Mouse (Mus musculus): Measurements from ENCODE around the gene Adamtsl2.

Gene Adamtsl2

DNA sequence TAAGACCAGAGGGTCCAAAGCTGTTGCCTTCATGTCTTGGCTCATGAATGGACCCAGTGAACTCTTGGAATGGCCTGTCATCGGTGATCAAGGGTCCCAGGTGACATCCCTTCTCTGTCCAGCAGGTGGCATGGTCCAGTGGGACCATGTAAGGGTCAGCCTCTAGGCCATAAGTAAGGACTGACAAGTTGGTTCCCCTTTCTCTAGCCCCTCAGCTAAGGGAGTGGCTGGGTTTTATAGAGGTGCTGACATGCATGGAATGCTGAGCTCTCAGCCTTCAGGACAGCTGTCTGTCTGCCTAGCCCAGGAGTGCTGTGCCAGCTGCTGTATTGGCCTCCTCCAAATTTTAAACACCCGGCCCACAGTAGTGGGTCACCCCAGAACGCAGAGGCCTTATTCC, 3.7 kb upstream of the Adamtsl2 start:
- DNase-seq (ENCODE audit: low spot score), result no peak

DNA sequence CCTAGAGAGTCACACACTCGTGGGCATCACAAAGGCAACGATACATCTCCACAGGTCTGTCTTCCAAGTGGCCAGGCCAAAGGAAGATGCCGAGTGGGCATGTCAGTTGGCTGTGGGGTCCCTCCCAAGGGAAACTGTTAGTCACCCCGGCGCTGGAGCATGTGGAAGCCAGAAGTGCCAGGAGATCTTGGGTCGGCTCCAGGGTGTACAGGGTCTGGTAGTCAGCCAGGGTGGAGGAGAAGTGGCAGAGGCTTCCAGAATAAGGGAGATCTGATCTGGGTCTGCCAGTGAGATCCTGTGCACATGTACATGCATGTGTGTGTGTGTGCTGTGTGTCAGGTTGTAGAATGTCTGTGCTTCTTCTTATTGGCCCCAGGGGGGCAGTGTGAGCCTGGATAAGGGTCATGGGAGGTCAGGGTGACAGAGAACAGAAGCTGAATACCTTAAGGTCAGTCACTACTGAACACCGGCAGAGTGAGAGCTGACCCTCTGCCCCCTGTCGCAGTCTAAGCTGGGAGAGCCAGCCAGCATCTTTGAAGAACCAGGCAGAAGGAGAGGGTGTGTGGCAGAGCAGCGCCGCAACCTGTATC, 1.4 kb upstream of the Adamtsl2 start:
- no peak for DNase-seq (ENCODE audit: low spot score)

DNA sequence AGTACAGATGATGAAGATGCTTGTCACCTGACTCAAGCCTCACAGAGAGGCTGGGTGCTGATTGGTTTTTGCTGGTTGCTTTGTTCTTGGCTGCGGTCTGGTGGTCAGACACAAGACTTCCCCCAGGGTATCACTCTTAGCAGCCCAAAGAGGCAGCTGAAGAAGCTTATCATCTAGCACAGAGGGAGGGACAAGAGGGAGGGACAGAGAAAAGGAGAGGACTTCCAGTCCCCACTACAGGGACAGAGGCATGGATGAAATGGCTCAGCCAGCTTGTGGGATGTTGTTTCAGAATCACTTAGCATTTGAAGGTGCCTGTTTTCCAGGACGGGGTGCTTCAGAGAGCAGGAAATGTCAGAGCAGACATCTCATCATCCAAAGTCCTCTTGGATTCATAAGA, 867 bp upstream of the Adamtsl2 start:
- no peak for DNase-seq (ENCODE audit: low spot score)

DNA sequence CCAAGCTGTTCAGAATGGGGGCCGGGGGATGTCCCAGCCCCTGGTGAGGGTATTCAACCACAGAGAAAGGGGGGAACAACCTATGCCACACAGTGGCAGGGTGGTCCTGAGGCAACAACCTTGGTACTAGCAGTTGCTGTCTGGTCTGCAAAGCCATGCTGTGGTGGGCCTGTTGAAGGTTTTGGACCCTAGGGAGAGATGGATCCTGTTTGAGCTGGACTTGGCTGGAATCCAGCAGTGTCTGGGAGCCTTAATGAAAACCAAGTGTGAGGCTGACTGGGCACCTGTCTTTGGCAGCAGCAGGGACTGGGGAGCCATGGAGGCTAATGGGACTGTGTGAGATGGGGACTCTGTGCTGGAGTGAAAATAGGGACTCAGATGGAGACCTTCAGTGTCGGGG, 470 bp downstream of the Adamtsl2 start:
- DNase-seq (ENCODE audit: low spot score), result no peak

DNA sequence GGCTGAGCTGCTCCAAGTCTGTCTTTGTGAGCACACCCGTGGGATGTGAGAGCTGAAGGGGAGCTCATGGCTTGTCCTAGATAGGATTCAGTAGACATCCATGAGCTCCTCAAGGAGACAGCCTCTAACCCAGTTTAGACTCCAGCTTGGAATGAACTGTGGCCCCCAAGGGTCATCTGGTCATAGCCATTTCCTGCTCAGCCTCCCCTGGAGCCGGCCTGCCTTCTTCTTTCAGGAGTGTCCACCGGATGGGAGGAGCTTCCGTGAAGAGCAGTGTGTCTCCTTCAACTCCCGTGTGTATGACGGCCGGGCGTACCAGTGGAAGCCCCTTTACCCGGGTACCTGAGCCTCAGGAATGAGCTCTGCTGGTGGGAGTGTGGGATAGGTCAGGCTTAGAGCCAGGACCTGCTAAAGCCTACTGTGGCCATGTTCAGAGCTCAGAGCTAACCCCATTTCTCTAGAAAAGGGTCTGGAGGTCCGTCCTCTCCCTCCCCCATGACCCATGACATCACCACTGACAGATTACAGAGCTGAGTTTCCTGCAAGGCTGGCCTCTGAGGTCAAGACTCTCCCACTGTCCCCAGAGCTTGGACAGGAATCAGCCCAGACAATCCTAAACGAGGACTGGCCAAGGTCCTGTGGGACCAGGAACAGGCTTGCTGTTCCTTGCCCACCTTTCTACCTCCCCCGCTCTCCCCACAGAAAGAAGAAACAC, 4.7 kb downstream of the Adamtsl2 start:
- no peak for DNase-seq (ENCODE audit: low spot score)

DNA sequence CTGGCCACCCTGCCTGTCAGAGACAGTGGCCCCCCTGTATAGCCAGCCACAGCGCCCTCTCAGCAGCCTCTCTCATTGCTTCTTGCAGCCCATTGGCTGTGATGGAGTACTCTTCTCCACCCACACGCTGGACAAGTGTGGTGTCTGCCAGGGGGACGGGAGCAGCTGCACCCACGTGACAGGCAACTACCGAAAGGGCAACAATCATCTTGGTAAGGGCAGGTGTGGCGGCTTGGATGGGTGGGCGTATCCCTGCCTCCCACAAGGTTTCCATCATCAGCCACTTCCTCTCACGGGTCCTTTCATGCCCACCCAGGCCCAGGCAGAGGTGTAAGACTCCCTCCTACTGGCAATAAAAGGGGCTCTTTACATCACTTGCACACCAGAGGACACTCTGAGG, 5.8 kb downstream of the Adamtsl2 start:
- DNase-seq (ENCODE audit: low spot score), result no peak

DNA sequence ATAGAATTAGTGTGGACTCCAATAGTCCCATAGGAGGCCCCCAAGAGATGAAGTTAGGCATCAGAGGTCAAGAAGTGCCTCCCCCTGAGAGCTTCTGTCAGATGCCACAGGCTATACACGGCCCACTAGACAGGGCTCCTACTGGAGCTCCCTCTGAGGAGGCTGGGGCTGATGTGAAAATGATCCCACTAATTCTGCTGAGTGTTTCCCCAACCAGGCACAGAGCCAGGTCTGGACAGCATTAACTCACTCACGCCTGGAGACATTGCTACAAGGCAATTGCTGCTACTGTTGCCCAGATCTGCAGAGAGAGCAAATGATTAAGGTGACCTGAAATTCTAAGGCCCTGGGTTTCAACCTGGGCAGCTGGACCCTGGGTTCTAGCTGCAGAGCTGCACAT, 6.6 kb downstream of the Adamtsl2 start:
- DNase-seq (ENCODE audit: low spot score), result no peak

DNA sequence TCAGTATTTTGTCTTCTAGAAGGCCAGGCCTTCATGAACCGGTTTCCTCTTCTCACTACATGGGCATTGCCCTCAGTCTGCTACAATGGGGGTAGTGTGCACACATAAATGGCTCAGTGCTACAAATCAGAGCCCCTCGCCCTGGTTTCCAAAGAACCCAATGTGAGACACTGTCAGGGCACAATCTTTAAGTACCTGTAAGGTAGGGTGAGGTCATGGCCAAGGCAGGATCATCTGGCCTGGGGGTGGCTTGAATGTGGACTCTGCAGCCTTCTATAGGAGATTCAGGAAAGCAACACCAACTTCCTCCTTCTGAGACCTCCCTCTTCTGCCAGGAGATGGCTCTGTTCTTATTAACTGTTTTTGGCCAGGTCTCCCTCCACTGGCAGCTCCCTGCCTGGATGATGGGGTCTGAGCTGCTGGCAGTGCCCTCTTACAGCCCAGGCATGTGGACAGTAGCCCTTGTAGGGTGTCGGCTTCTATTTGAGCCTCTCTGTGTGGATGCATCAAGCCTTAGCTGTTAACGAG, 7.4 kb downstream of the Adamtsl2 start:
- DNase-seq (ENCODE audit: low spot score), result no peak

DNA sequence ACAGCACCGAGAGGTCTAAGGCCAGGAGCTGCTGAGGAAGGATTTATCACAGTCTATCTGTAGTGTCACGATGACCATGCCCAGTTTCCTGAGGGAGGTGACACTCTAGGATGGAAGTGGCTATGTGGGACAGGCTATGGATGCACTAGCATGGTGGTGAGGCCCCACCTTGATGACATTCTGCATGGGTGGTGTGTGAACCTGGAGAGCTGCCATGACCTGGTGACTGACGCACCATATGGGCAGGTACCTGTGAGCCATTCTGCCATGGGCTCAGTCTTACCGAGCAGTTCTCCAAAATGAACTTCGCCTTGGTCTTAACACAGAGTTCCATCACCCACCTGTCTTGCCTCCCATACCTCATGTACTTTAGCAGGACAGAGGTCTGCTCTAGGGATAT, 8.4 kb downstream of the Adamtsl2 start:
- no peak for DNase-seq (ENCODE audit: low spot score)

DNA sequence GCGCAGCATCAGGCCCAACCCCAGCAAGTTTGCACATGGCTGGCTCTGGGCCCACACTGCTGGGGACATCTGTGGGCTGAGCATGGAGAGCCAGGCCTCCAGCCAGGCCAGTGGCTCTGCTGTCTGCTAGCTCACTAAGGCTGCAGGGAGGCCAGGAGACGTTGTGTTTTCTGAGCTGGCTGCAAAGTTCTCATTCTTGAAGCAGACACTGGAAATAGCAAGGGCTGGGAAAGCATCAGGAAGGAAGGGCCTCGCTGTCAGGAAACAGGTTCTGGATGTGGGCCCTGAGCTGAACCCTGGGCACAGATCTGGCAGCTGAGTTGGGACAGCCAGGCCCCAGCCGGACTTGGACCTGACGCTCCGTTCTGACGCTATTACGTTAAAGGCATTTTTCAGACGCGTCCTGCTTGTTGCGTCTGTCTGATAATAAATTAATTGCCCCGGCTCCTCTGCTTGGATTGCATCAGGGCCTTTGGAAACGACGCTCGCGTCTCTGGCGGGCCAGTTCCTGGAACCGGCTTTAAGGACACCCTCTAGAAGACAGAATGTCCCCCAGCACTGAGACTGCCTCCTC, 9.0 kb downstream of the Adamtsl2 start:
- no peak for DNase-seq (ENCODE audit: low spot score)

DNA sequence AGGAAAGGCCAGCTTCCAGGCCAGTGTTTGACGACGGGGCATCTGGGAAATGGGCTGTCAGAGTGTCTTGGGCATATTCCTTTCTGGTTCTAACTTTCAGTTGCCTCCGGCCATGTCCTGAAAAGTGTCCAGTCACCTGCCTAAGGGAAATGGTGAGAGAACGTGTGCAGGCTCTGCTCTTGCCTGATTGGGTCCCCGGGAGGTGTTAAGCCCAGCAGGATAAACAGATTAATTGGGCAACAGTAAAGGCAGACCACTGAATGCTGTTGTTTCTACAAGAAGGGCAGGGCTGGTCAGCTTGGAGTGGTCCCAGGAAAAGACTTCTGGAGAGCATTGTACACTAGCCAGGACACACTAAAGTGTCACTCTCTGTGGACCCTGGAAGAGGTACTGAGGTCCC, 9.5 kb downstream of the Adamtsl2 start:
- no peak for DNase-seq (ENCODE audit: low spot score)

DNA sequence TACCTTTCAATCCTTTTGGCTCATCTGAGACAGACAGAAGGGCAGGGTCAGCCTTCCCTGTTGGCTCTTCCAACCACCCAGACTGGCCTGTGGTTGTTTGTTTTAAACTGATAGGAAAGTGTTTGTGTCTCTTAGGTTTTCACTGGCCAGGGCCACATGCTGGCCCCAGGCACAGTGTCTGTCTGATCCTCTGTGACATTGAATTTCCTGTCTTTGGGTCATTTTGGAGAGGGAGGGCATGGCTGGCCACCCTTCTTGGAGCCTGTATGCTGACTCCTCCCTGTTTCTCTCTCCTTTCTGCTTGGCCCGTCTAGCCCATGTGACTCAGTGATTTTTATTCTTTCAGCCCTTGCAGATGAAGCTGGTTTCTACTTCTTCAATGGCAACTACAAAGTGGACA, 10.1 kb downstream of the Adamtsl2 start:
- no peak for DNase-seq (ENCODE audit: low spot score)

DNA sequence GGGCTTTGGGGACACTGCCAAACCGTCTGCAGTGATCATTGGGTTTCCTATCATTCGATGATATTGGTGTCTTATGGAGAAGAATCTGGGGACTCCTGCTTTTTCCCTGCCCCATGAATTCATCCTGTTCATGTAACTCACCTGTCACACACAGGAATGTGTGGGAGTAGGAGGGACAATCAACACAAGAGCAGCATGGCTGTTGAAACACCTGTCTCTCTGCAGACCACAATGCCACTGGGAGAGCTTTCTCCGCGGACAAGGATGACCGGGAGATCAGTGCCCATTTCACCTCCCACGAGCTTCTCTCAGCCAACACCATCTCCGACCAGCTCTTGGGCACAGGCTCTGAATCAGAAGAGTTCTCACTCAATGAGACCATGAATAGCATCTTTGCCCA, 16.0 kb downstream of the Adamtsl2 start:
- no peak for DNase-seq (ENCODE audit: low spot score)

DNA sequence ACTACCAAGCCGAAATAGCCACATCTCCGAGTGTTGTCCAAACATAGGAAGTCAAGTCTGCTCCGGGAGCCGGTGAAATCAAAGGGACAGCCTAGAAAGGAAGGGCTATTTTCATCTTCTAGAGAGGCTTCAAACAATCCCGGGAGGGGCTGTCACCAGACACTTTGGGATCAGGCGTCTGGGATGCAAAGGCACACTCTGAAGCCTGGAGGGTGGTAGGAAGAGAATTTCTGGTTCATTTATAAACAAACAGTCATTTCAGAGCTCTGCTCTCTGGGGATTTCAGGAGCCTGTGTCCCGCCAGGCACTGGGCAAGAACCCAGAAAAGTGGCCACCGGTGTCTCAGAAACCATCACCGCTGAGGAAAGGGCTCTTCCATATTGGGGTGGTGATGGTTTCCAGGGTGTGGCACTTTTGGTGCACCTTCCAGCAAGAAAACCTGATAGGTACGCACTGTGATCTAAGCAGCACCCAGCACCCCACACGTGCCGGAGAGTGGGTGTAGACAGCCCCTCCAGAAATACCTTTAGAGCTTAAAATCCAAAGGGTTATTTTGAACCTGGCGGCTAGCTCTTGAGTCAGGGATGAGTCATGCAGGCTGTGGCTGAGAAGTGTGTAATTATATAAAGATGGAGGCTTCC, 17.3 kb downstream of the Adamtsl2 start:
- no peak for DNase-seq (ENCODE audit: low spot score)

DNA sequence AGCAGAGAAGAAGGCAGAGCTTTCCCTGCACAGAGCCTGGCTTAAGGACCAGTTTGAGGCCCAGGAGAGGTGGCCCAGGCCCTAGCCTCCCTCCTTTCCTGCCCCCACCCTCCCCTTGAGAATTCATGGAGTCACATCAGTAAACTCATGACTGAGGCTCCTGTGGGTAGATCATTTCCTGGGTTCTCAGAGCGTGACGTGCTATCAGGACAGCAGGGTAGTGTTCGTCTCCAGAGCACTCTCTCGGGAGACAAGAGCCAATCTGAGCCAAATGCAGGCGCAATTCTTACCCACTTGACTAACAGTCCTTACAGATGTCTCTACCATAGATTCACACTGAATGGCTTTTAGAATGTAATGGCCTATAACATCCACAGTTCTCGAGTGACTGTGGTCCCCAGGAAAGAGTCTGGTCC, 18.1 kb downstream of the Adamtsl2 start:
- DNase-seq (ENCODE audit: low spot score), result no peak

DNA sequence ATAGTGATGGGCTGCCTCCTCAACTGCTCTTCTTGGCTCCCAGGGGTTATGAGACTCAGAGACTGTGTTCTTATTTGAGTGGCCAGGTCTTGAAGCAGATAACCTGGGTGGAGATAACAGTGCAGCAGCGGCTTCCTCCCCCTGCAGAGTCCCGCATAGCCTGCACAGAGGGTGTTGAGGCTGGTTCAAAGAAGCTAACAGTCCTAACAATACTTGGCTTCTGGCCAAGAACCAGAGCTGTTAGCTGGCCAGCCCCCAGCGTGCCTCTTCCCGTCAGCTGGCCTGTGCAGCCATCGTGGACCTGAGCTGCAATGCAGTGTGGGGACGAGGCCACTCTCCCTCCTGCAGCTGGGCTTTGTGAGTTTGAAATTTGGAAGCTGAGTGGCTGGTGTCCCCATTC, 18.6 kb downstream of the Adamtsl2 start:
- no peak for DNase-seq (ENCODE audit: low spot score)

DNA sequence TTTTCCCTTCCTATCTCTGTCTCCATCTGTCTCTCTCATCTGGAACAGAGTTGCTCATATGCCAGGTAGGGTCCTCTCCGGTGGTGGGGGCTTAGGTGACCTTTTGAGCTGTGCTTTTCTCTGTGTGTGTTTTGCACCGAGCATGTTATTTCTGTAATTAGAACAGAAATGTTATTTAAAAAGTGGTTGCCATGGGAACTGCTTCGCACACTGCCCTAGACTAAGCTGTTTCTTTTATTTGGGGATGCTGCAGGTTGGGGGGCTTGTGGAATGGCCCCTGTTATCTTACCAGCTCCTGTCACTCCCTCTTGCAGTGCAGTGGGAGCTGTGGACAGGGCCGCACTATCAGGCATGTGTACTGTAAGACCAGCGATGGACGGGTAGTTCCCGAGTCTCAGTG, 24.4 kb downstream of the Adamtsl2 start:
- DNase-seq (ENCODE audit: low spot score), result no peak

DNA sequence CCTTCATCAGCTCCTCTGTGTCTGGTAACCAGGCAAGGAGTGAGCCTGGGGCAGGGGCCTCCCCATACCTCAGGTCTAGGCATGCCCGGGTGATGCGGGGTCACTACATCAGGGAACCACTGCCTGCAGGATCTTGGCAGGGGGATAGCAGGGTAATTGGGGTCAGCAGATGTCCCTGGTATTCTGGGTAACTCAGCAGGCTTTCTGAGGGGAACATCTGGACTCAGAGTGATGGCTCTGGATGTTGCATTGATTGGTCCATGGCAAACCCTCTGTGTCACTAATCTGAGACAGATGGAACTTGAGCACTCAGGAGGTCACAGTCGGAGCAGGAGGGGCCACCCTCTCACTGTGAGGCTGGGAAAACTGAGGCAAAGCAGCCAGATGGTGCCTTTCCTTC, 27.6 kb downstream of the Adamtsl2 start:
- no peak for DNase-seq (ENCODE audit: low spot score)

DNA sequence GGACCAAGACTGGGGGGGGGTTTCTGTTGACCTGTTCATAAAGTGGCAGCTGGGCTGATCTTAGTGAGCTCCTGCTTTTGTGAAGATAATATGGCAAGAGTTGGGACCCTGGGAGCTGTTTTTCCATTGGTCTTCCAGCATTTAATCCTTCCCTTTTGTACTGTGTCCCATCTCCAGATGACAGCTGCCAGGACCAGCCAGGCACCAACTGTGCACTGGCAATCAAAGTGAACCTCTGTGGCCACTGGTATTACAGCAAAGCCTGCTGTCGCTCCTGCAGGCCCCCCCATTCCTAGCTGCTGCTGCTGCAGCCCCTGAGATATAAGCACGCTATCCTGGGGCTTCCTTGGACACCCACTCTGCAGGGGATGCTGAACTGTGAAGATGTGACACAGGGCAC, 29.0 kb downstream of the Adamtsl2 start:
- no peak for DNase-seq (ENCODE audit: low spot score)

DNA sequence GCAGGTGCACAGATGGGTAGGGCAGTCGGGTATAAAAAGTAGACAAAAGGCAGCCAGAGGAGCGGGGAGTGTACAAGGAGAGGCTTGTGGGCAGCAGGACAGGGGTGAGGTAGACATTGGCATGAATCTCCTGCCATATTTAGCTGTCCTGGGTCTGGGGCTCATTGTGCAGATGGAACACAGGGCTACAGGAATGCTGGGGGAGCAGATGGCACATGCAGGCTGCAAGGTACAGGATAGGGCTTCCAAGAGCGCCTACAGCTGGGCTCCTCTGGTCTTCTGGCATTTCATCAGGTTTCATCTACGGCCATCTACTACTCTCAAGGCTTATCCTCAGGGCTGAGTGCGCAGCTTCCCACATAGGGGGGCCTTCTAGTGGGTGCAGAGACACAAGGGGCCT, 29.9 kb downstream of the Adamtsl2 start:
- no peak for DNase-seq (ENCODE audit: low spot score)

DNA sequence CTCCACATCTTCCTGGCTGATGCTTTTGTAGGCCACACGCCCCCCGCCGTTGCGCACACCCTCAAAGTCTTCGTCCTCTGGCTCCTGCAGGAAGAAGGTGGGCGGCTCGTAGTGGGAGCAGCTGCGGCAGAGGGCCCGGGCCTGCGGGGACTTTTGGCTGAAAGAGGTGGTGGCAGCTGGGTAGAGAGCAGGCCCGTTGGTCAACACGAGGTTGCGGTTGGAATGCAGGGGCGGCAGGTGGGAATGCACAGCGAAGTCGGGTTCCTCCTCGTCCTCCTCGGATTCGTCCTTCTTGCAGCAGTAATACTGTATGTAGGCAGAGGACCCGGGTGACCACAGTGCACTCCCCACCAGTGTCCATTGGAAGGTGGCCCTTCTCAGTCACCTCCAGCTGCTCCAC, 33.4 kb downstream of the Adamtsl2 start:
- DNase-seq (ENCODE audit: low spot score), result no peak

DNA sequence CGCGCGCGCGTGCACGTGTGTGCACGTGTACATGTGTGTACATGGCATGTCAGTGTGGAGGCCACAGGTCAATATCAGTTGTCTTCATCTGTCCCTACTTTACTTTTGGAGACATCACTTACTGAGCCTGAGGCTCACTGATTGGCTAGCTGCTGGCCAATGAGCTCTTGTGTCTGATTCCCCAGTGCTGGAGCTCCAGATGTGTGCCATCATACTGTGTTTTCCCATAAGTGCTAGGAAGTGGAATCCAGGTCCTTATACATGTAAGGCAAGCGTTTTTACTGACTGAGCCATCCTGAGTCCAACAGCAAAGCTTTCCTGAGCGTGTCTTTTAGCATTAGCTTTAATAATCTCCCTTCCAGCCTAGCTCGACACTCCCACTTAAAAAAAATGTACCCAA, 35.0 kb downstream of the Adamtsl2 start:
- DNase-seq (ENCODE audit: low spot score), result no peak

DNA sequence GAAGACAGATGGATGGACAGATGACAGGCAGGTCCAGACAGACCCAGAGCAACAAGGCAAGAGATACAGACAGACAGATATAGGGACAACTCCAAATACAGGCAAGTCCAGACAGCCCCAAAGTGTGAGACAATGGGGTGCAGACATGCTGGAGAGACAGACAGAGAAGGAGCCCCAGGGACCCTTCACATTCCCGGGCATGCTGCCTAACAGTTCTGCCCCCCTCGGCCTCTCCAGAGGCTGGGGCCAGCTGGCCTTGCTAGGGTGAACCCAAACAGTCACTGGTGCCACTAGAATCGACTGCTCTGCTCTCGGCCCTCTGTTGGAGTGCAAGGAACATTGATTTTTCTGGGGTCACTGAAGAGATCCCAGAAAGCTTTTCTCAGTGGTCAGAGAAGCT, 39.3 kb downstream of the Adamtsl2 start:
- DNase-seq (ENCODE audit: low spot score), result no peak
